Mouse (Mus musculus) limb, embryonic 12.5 days (tissue): ENCODE data around the gene Olfr1263. TPM values are rescaled to one million over a fixed set of nuclear protein-coding genes. Genes with fewer than 3 reads are reported as not detected.

Source experiments
- ATAC-seq: fragments of 200-750 bp; cut with Nextera tagmentation; 2 replicates; pipeline ENCODE4 v1.8.0; 2017; ENCODE audit warnings: low read depth, moderate TSS enrichment; ENCODE audit not compliant: insufficient number of reproducible peaks, insufficient read depth, low FRiP score, low TSS enrichment
- H3K27ac ChIP-seq: fragments of 300-500 bp; sonication (generic); 2 replicates; pipeline ENCODE4 v1.5.1; 2016; ENCODE audit warnings: mild to moderate bottlenecking, moderate library complexity
- H3K27me3 ChIP-seq: fragments of 300-500 bp; sonication (generic); 2 replicates; pipeline ENCODE4 v1.6.1; 2016; ENCODE audit warnings: mild to moderate bottlenecking, moderate library complexity
- H3K36me3 ChIP-seq: fragments of 300-500 bp; sonication (generic); 2 replicates; pipeline ENCODE4 v1.6.1; 2016; ENCODE audit warnings: mild to moderate bottlenecking, moderate library complexity
- H3K4me1 ChIP-seq: fragments of 300-500 bp; sonication (generic); replicated peaks from 2 replicates; pipeline ENCODE4 v1.6.1; 2016
- H3K4me2 ChIP-seq: fragments of 300-500 bp; sonication (generic); 2 replicates; pipeline ENCODE4 v1.6.1; 2016; ENCODE audit warnings: mild to moderate bottlenecking, moderate library complexity
- H3K4me3 ChIP-seq: fragments of 300-500 bp; sonication (generic); replicated peaks from 2 replicates; pipeline ENCODE4 v1.5.1; 2016; ENCODE audit warnings: mild to moderate bottlenecking
- H3K9ac ChIP-seq: fragments of 300-500 bp; sonication (generic); replicated peaks from 2 replicates; pipeline ENCODE4 v1.6.1; 2016; ENCODE audit warnings: mild to moderate bottlenecking, moderate library complexity
- H3K9me3 ChIP-seq: fragments of 300-500 bp; sonication (generic); 2 replicates; pipeline ENCODE4 v1.6.1; 2016; ENCODE audit warnings: mild to moderate bottlenecking, moderate library complexity
- WGBS: fragments of 180-500 bp; shearing (Covaris S2); methylation state at CpG from one replicate; pipeline ENCODE4 v1.1.7; 2016; 5-methylcytosine and 5-hydroxymethylcytosine counted together
- polyA plus RNA-seq: library from polyadenylated mRNA; unstranded; fragments of >200 nt; fragmentation: Nextera tagmentation; extraction: Ambion mirVana; gene quantifications from 2 replicates; pipeline ENCODE4 v1.2.1, GENCODE M21; 2016

The Olfr1263 gene
- not detected in 2 replicates for polyA plus RNA-seq

DNA sequence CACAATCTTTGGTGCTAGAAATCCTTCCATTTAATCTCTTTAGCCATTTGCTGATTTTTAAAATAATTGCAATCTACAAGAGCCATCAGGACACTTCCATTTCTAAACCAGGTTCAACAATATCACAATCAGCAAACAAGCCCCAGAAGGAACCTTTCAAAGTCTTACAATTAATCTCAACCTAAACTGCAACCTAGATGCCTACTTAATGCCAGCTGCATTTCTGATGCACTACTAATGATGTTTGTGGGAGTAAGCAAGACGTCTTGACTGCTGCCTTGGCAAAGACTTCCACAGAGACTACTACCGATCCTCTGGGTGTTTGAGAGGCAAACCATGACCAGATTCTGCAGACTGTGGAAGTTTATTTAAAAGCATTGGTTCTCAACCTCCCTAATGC is at the start of gene Olfr1263:
Olfr1263 (plus strand) TSS at position 301 of the 400 bp plus-strand sequence.
- no peak within 1 kb of the TSS for H3K27ac ChIP-seq
- H3K4me1 ChIP-seq: no peaks in the 10 kb centered on the region
- H3K36me3 ChIP-seq: no peaks in the 10 kb centered on the region
- 89% methylated on average over 2 of the region's 2 CpGs for WGBS
- ATAC-seq: no peak
- no peaks in the 10 kb centered on the region for H3K9me3 ChIP-seq
- no peak within 1 kb of the TSS for H3K9ac ChIP-seq
- H3K4me2 ChIP-seq: no peak within 1 kb of the TSS
- H3K4me3 ChIP-seq: no peak within 1 kb of the TSS
- H3K27me3 ChIP-seq: no peaks in the 10 kb centered on the region

DNA sequence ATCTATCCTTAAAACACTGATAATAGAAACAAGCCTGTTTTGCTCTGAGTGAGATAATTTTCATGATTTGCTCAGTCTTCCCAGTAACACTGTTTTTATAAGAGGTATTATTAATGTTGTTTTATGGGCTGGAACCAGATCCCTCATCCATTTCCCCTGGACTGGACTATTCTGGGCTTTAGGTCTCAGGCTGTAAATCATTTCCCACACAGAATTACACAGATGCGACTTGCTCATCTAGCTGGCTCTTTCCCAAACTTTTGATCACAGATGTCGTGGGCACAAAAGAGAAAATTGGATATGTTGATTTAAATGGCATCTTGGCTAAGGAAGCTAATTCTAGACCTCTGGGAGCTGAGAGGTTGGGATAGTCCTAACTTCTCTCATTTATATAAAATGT is 37.7 kb upstream of the Olfr1263 start, which contains the start of gene Olfr1260:
Olfr1260 (plus strand) TSS at position 157 of the 400 bp plus-strand sequence.
- no peak for ATAC-seq
- Histone ChIP-seq H3K27ac (no peak within 1 kb of the TSS), H3K27me3 (no peaks in the 10 kb centered on the region), H3K4me1 (no peaks in the 10 kb centered on the region), H3K9me3 (no peaks in the 10 kb centered on the region), H3K36me3 (no peaks in the 10 kb centered on the region), H3K9ac (no peak within 1 kb of the TSS), H3K4me3 (no peak within 1 kb of the TSS), H3K4me2 (no peak within 1 kb of the TSS)
- 61% methylated on average over 2 of the region's 2 CpGs for WGBS

DNA sequence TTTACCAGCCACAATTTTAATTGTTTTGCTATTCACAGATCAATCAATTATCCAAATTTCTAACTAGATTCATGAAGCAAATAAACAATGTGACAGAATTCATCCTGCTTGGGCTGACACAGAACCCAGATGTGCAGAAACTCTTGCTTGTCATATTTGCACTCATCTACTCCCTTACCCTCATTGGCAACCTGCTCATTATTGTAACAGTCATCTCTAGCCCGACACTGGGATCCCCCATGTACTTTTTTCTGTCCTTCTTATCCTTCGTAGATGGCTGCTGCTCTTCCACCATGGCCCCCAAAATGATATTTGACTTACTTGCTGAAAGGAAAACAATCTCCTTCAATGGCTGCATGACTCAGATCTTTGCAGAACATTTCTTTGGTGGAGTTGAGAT is 34.2 kb upstream of the Olfr1263 start:
- Histone ChIP-seq H3K4me2 (no peak overlapping the region), H3K27ac (no peak overlapping the region)
- ATAC-seq: no peak

DNA sequence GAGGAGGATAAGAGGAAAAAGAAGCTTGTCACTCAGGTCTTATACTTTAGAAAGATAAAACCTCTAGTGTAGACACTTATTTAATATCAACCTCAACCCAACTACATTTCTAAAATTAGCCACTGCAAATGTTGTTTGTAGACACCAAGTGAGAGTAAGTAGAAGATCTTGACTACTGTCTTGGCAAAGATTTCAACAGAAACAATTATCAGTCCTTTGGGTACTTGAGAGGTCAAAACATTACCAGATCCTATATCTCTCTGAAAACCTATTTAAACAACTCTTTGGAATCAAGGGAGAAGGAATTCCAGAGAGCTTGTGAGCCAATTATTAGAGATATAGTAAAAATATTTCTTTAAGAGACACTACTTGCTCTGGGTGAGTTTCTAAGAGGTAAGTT is 21.0 kb upstream of the Olfr1263 start, which contains the start of gene Olfr1261:
Olfr1261 (plus strand) TSS at position 301 of the 400 bp plus-strand sequence.
- Histone ChIP-seq H3K27ac (no peak within 1 kb of the TSS), H3K36me3 (no peaks in the 10 kb centered on the region), H3K4me1 (no peaks in the 10 kb centered on the region), H3K9ac (no peak within 1 kb of the TSS), H3K9me3 (no peaks in the 10 kb centered on the region), H3K27me3 (no peaks in the 10 kb centered on the region), H3K4me2 (no peak within 1 kb of the TSS), H3K4me3 (no peak within 1 kb of the TSS)
- no peak for ATAC-seq

More for the DNA sequence above, 34.2 kb upstream of the Olfr1263 start:
- H3K4me3 ChIP-seq: no peak overlapping the region
- no peak overlapping the region for H3K9ac ChIP-seq
- H3K36me3 ChIP-seq: no peaks in the 10 kb centered on the region
- H3K4me1 ChIP-seq: no peaks in the 10 kb centered on the region
- H3K9me3 ChIP-seq: no peaks in the 10 kb centered on the region
- H3K27me3 ChIP-seq: no peaks in the 10 kb centered on the region
- WGBS: 90% methylated on average over 2 of the region's 2 CpGs

DNA sequence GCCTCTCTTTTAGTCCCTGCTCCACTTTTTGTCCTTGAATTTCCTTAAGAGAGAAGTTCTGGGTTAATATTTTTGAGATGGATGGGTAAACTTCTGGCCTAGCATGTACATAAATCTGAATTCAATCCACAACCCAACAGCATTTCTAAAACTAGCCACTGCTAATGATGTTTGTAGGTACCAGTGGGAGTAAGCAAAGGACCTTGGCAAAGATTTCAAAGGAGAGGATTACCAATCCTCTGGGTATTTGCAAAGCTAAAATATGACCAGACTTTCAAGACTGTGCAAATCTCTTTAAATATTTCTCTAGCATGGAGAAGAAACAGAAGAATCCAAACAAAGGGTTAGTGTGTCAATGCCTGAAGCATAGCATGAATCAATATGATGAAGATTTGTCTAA is 12.1 kb upstream of the Olfr1263 start, which contains the start of gene Olfr1262:
Olfr1262 (plus strand) TSS at position 301 of the 400 bp plus-strand sequence.
- no peaks in the 10 kb centered on the region for H3K4me1 ChIP-seq
- H3K27me3 ChIP-seq: no peaks in the 10 kb centered on the region
- no peak within 1 kb of the TSS for H3K27ac ChIP-seq
- no peak within 1 kb of the TSS for H3K9ac ChIP-seq
- no peak for ATAC-seq
- no peak within 1 kb of the TSS for H3K4me3 ChIP-seq
- no peaks in the 10 kb centered on the region for H3K9me3 ChIP-seq
- no peaks in the 10 kb centered on the region for H3K36me3 ChIP-seq
- no peak within 1 kb of the TSS for H3K4me2 ChIP-seq

DNA sequence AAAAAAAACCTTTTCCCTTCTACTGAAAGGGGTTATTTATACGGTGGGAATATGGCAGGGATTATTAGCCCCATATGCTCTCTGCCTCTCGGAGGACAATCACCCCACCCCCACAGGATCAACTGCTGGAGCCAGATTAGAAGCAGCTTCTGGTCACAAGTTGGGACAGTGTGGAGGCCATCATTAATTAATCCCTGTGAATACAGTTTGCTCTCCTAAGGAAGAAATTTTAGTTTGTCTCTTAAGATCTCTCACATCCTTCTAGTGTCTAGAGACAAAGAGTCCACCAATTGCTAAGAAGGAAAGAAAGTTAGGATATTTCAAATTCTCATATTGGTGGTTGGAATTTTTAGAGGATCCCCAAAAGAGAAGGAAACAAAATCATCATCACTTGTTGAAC is 13.5 kb downstream of the Olfr1263 start, which contains the start of gene Olfr1264:
Olfr1264 (minus strand) TSS at position 101 of the 400 bp plus-strand sequence.
- no peak within 1 kb of the TSS for H3K9ac ChIP-seq

DNA sequence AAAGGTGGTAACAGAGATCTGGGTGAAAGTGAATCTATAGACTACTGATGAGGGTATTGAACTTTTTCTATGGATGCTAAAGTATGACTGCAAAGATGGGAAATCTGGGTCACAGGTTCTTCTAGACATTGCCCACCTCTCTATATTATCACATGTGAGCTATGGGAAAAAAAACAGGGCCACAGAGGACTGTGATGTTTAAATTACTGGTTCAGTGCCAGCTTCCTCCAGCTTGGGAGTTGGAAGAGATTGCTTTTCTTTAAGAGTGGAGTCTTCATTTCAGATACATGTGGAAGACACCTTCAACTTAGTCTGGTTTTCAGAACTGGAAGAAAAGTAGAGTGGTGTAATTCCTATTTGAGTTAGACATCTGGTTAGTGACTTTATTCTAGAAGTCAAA is 23.1 kb downstream of the Olfr1263 start, which contains the start of gene Olfr1265:
Olfr1265 (plus strand) TSS at position 301 of the 400 bp plus-strand sequence.
- Histone ChIP-seq H3K27ac (no peak within 1 kb of the TSS), H3K4me3 (no peak within 1 kb of the TSS), H3K9me3 (no peaks in the 10 kb centered on the region), H3K36me3 (no peaks in the 10 kb centered on the region), H3K27me3 (no peaks in the 10 kb centered on the region), H3K9ac (no peak within 1 kb of the TSS), H3K4me2 (no peak within 1 kb of the TSS), H3K4me1 (no peaks in the 10 kb centered on the region)
- ATAC-seq: no peak

More for the DNA sequence above, 13.5 kb downstream of the Olfr1263 start, which contains the start of gene Olfr1264:
- Histone ChIP-seq H3K4me1 (no peaks in the 10 kb centered on the region), H3K36me3 (no peaks in the 10 kb centered on the region), H3K4me3 (no peak within 1 kb of the TSS), H3K9me3 (no peaks in the 10 kb centered on the region), H3K27ac (no peak within 1 kb of the TSS), H3K27me3 (no peaks in the 10 kb centered on the region), H3K4me2 (no peak within 1 kb of the TSS)
- ATAC-seq: no peak
- whole genome bisulfite sequencing: 16% methylated on average over 2 of the region's 2 CpGs

DNA sequence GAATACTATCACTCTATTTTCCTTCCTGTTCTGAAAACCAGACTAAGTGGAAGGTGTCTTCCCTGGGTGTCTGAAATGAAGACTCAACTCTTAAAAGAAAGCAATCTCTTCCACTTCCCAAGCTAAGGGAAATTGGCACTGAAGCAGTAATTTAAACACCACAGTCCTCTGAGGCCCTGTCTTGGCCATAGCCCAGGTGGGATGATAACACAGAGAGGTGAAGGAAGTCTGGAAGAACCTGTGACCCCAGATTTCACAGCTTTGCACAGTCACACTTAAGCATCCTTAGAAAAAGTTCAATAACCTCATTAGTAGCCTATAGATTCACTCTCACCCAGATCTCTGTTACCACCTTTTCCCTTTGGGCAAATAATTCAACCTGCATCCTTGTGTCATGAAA is 51.6 kb downstream of the Olfr1263 start, which contains the start of gene Olfr140:
Olfr140 (minus strand) TSS at position 101 of the 400 bp plus-strand sequence.
- no peak for ATAC-seq
- Histone ChIP-seq H3K36me3 (no peaks in the 10 kb centered on the region), H3K9ac (no peak within 1 kb of the TSS)

More for the DNA sequence above, 51.6 kb downstream of the Olfr1263 start, which contains the start of gene Olfr140:
- no peak within 1 kb of the TSS for H3K4me3 ChIP-seq
- H3K4me2 ChIP-seq: no peak within 1 kb of the TSS
- no peaks in the 10 kb centered on the region for H3K9me3 ChIP-seq
- no peaks in the 10 kb centered on the region for H3K4me1 ChIP-seq
- H3K27me3 ChIP-seq: no peaks in the 10 kb centered on the region
- no peak within 1 kb of the TSS for H3K27ac ChIP-seq

Other genes with a start within 250 kb of the Olfr1263 start
- not detected in 2 replicates for gene Olfr1254, start 218.5 kb upstream of the Olfr1263 start, polyA plus RNA-seq
- gene Olfr1255, start 200.1 kb upstream of the Olfr1263 start, polyA plus RNA-seq: not detected in 2 replicates
- gene Olfr1256, start 170.6 kb upstream of the Olfr1263 start, polyA plus RNA-seq: not detected in 2 replicates
- gene Olfr48, start 163.9 kb upstream of the Olfr1263 start, polyA plus RNA-seq: not detected in 2 replicates
- gene Olfr1257, start 133.7 kb upstream of the Olfr1263 start, polyA plus RNA-seq: not detected in 2 replicates
- gene Olfr1258, start 84.8 kb upstream of the Olfr1263 start, polyA plus RNA-seq: not detected in 2 replicates
- gene Olfr1259, start 63.5 kb upstream of the Olfr1263 start, polyA plus RNA-seq: not detected in 2 replicates
- gene Olfr1260, start 37.8 kb upstream of the Olfr1263 start, polyA plus RNA-seq: not detected in 2 replicates
- not detected in 2 replicates for gene Olfr1261, start 20.9 kb upstream of the Olfr1263 start, polyA plus RNA-seq
- not detected in 2 replicates for gene Olfr1262, start 12.0 kb upstream of the Olfr1263 start, polyA plus RNA-seq
- gene Olfr1264, start 13.4 kb downstream of the Olfr1263 start, polyA plus RNA-seq: not detected in 2 replicates
- gene Olfr1265, start 23.2 kb downstream of the Olfr1263 start, polyA plus RNA-seq: not detected in 2 replicates
- gene Olfr140, start 51.5 kb downstream of the Olfr1263 start, polyA plus RNA-seq: not detected in 2 replicates
- not detected in 2 replicates for gene Olfr1269, start 109.3 kb downstream of the Olfr1263 start, polyA plus RNA-seq
- gene Olfr32, start 130.2 kb downstream of the Olfr1263 start, polyA plus RNA-seq: not detected in 2 replicates
- gene Olfr1270, start 141.0 kb downstream of the Olfr1263 start, polyA plus RNA-seq: not detected in 2 replicates
- gene Olfr1506, start 212.4 kb downstream of the Olfr1263 start, polyA plus RNA-seq: not detected in 2 replicates
- not detected in 2 replicates for gene Olfr142, start 245.5 kb downstream of the Olfr1263 start, polyA plus RNA-seq